31 mouse cellular contexts compared by ENCODE assay signal in the genomic region with DNA sequence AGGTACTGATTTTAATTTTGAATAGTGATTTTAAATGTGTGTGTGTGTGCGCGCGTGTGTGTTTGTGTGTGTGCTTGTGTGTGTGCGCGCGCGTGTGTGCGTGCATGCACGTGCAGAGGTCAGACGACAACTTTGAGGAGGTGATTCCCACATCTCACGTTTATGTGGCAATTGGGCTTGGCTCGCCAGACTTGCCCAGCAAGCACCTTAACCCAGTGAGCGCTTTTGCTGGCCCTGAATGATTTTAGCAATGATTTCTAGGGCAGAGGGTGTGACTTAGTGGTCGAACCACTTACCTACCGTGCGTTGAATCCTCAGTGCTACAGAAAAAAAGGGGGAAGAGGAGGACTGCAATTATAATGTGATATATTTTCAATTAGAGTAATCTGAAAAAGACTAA. TPM values are rescaled to one million over a fixed set of nuclear protein-coding genes. Genes with fewer than 3 reads are reported as not detected.
DNase-seq lines count a peak whose midpoint lies in the region; TF ChIP-seq lines count a peak whose summit lies in the region.
"Had no signal": no experiment of that assay in that cellular context is flagged by ENCODE, and none has a peak within 500 bp of the region (broad histone marks: within the 10 kb centered on the region; RNA-seq: fewer than 3 reads in every experiment).

No protein-coding gene starts in this region.

- peaks cover 18% of the 10 kb centered on the region for H3K4me1 ChIP-seq in kidney, adult 2 months (ENCODE audit: control insufficient read depth, insufficient read depth, low read length)
- H3K4me1 ChIP-seq: forebrain, embryonic 13.5 days; heart, embryonic 15.5 days; hindbrain, embryonic 13.5 days had no signal

- H3K4me3 ChIP-seq in kidney, adult 2 months (ENCODE audit: insufficient read depth, low read depth, low read length), result no peak overlapping the region
- H3K4me3 ChIP-seq: embryonic facial prominence, embryonic 10.5 days; embryonic facial prominence, embryonic 13.5 days; erythroblast, embryonic 14.5 days; forebrain, embryonic 10.5 days; forebrain, embryonic 13.5 days; gastrocnemius, adult 2 months; heart, embryonic 12.5 days; heart, embryonic 15.5 days; hindbrain, embryonic 10.5 days; hindbrain, embryonic 13.5 days had no signal

- 68% methylated on average over 16 of the region's 16 CpGs for WGBS in kidney, adult 2 months

- DNase-seq in kidney, adult 2 months, result peak; percentile 59
- DNase-seq in kidney, postnatal 10 days, result no peak
- DNase-seq in urinary bladder, postnatal 14 days (ENCODE audit: low spot score), result peak; percentile 55
- DNase-seq in urinary bladder, adult 2 months (ENCODE audit: low spot score), result no peak
- peak; percentile 23 to 55 for DNase-seq in kidney, postnatal 25 days
- DNase-seq in layer of hippocampus, postnatal 25 days (ENCODE audit: extremely low spot score in 1 of 2, low spot score in 1 of 2), result no peak
- DNase-seq: adrenal gland, adult 8-10 months; adrenal gland, postnatal 25 days; cerebellum, adult 11-12 months; cerebellum, adult 8-10 months; cerebellum, postnatal 10 days; cerebellum, postnatal 36 days; embryo, embryonic 11 days; gastrocnemius, adult 2 months; gastrocnemius, postnatal 14 days; heart, adult 18-20 months; heart, postnatal 10 days; heart, postnatal 36 days had no signal

- TF ChIP-seq CTCF in kidney, adult 2 months (conservative IDR thresholded peaks at IDR 0.05; ENCODE audit: insufficient read depth, insufficient read length, low read depth, low read length), result no peak

- H3K27ac ChIP-seq in kidney, adult 2 months (ENCODE audit: insufficient read depth, low read depth, low read length), result no peak overlapping the region
- H3K27ac ChIP-seq: embryonic facial prominence, embryonic 10.5 days; embryonic facial prominence, embryonic 13.5 days; forebrain, embryonic 10.5 days; forebrain, embryonic 13.5 days; gastrocnemius, adult 2 months; heart, embryonic 15.5 days; hindbrain, embryonic 10.5 days; hindbrain, embryonic 13.5 days had no signal

- TF ChIP-seq POLR2A in kidney, adult 2 months (IDR thresholded peaks at IDR 0.05; ENCODE audit: low read depth, low read length), result no peak

- H3K36me3 ChIP-seq in kidney, adult 2 months (ENCODE audit: control insufficient read depth, insufficient read depth, low read length), result no peaks in the 10 kb centered on the region
- H3K36me3 ChIP-seq: embryonic facial prominence, embryonic 10.5 days; embryonic facial prominence, embryonic 13.5 days; forebrain, embryonic 10.5 days; heart, embryonic 12.5 days; heart, embryonic 15.5 days; hindbrain, embryonic 10.5 days; hindbrain, embryonic 13.5 days had no signal

- H3K27me3 ChIP-seq in kidney, adult 2 months (replicated peaks; ENCODE audit: control insufficient read depth, insufficient read depth, low read length), result no peaks in the 10 kb centered on the region
- H3K27me3 ChIP-seq: embryonic facial prominence, embryonic 13.5 days; forebrain, embryonic 13.5 days; heart, embryonic 12.5 days; heart, embryonic 15.5 days; hindbrain, embryonic 13.5 days had no signal

RNA-seq across cellular contexts. Expression of gene Cds1, which starts 40.2 kb away (rescaled TPM):
- polyA plus RNA-seq in kidney, adult 2 months (2012; rRNA removed), result 35.5 and 37.3 TPM in 2 replicates
- 78.8 and 101 TPM in 2 replicates for polyA plus RNA-seq in urinary bladder, adult 2 months (2012; rRNA removed)
- total RNA-seq in layer of hippocampus, postnatal 25 days (2021), result 10 to 100 TPM; 63.2 to 67.9 TPM
- total RNA-seq: MEL had no signal
- polyA plus RNA-seq: activated CD4-positive, CD25-positive, alpha-beta regulatory T cell, adult 4 months; C2C12; CD4-positive, CD25-positive, alpha-beta regulatory T cell, adult 4 months; erythroblast, embryonic 14.5 days had no signal

RNA-seq across cellular contexts. Expression of gene Nkx6-1, which starts 60.0 kb away (rescaled TPM):
- 0.08 and 0.16 TPM in 2 replicates for polyA plus RNA-seq in kidney, adult 2 months (2012; rRNA removed)
- polyA plus RNA-seq in urinary bladder, adult 2 months (2012; rRNA removed), result 0.11 and 0.15 TPM in 2 replicates
- total RNA-seq in layer of hippocampus, postnatal 25 days (2021), result under 1 TPM; 0.30 to 0.31 TPM
- total RNA-seq: adrenal gland, postnatal 25 days; gastrocnemius, adult 2 months; gastrocnemius, postnatal 14 days; MEL had no signal
- polyA plus RNA-seq: activated CD4-positive, CD25-positive, alpha-beta regulatory T cell, adult 4 months; C2C12; CD4-positive, CD25-positive, alpha-beta regulatory T cell, adult 4 months; erythroblast, embryonic 14.5 days had no signal

Comparison
In these comparisons a context has a peak if more than half of its experiments do, and no peak if none do; other contexts are left out.
1. DNase-seq: peak in kidney, adult 2 months (single experiment), urinary bladder, postnatal 14 days (single experiment) and kidney, postnatal 25 days (2 of 2); none in kidney, postnatal 10 days (single experiment), urinary bladder, adult 2 months (single experiment) and layer of hippocampus, postnatal 25 days (0 of 2).